Mouse (Mus musculus) adrenal gland, postnatal 14 days (tissue): ENCODE data around the gene Rex1bd. TPM values are rescaled to one million over a fixed set of nuclear protein-coding genes. Genes with fewer than 3 reads are reported as not detected.

Source experiments
- DNase-seq: peaks from one replicate; pipeline ENCODE4 v3.0.0; 2021; ENCODE audit warnings: mixed read lengths
- total RNA-seq: library from RNA; stranded (reverse); gene quantifications from 2 replicates; pipeline ENCODE4 v1.2.3, GENCODE M21; 2021

The Rex1bd gene
- total RNA-seq, 1 experiment from 2014 or later: 123 TPM

GRCm38 (mm10) chr8:70501820-70502529, 4.6 kb downstream of the Rex1bd start:
- DNase-seq: no peak

DNA sequence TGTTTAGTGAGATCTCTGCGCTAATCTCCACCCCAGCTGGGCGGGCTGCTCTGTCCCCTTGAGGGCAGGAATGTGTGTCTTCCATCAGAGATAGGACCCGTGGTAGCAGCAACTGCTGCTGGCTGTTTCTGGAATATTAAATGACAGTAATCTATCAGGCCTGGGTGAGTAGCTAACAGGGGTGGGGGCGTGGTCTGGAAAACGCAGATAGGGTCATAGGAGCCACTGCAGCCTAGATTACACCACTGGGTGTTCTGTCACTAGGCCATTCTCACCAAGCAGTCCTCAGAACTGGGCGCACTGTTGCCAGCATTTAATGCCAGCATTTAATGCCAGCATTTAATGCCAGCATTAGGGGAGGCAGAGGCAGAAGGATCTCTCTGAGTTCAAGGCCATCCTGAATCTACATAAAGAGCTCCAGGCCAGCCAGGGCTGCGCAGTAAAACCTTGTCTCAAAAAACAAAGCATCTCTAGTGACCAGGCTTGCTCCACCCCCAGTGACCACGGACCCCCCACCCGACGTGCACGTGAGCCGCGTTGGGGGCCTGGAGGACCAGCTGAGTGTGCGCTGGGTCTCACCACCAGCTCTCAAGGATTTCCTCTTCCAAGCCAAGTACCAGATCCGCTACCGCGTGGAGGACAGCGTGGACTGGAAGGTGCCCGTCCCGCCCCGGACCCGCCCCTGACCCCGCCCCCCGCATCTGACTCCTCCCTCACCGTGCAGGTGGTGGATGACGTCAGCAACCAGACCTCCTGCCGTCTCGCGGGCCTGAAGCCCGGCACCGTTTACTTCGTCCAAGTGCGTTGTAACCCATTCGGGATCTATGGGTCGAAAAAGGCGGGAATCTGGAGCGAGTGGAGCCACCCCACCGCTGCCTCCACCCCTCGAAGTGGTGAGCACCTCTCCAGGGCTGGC, 5.9 kb downstream of the Rex1bd start:
- no peak for DNase-seq

DNA sequence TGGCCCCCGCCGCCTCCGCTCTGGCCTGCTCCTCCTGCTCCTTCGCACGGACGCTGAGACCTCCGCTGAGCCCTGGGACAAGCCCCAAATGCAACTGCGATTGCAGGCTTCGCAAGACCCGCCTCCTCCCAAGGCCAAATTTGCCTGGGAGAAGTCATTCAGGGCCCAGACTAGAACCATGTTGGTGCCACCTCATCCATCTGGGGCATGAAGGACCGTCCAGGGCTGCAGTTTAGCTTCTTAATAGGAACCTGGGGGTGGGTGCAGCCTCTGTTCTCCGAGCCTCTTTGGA, 10.8 kb downstream of the Rex1bd start:
- DNase-seq: peak; percentile 59

- DNase-seq: no peak
Observed at GRCm38 (mm10) chr8:70495001-70495770, 11.4 kb downstream of the Rex1bd start.

DNA sequence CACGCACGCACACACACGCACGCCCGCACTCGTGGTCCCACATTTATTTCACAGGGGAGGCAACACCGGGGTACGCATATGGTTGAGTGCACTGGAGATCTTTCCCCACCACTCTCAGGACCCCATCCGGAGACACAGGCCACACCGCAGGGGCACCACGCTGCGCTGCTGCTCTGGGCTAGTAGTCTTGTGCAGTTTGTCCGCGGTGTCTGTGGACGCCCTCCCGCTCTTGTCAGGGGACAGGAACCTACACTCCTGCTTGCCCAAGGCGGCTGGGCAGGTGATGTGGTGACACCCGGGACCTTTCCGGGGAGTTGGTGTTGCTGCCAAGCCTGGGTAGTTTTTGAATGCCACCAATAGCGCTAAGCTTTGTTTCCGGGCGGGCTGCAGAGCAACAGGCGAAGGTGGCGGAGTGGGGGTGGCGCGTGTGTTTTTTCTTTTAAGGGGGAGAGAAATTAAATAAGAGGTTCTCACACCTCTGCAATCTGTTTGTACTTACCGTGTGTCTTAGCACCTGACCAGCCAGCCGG, 12.1 kb downstream of the Rex1bd start:
- no peak for DNase-seq

- DNase-seq: no peak
Observed at GRCm38 (mm10) chr8:70493692-70494415, 12.7 kb downstream of the Rex1bd start.

- no peak for DNase-seq
Observed at GRCm38 (mm10) chr8:70492664-70493640, 13.6 kb downstream of the Rex1bd start, which contains the start of gene Crlf1. TSS of gene Crlf1 (plus strand) at chr8:70493158.

- DNase-seq: no peak
Observed at GRCm38 (mm10) chr8:70490880-70491495, 15.6 kb downstream of the Rex1bd start.

- DNase-seq: no peak
Observed at GRCm38 (mm10) chr8:70490061-70490879, 16.3 kb downstream of the Rex1bd start.

DNA sequence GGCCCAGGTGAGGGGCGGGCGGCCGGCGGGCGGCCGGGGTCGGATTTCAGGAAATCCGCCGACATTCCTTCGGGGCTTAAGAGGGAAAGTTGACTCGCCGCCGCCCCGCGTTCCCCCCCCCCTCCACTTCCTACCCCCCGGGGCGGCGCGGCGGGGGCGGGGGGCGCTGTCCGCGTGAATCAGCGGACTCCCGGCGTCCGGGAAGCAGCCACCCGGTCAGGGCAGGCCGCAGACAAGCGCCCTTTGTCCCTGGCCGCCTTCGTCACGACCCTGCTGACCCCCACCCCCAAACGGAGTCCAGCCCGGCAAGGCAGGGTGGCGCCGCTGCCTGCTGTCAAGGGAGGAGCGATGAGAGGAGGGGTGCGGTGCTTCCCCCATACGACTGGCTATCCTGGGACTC, 17.0 kb downstream of the Rex1bd start:
- DNase-seq: no peak

DNA sequence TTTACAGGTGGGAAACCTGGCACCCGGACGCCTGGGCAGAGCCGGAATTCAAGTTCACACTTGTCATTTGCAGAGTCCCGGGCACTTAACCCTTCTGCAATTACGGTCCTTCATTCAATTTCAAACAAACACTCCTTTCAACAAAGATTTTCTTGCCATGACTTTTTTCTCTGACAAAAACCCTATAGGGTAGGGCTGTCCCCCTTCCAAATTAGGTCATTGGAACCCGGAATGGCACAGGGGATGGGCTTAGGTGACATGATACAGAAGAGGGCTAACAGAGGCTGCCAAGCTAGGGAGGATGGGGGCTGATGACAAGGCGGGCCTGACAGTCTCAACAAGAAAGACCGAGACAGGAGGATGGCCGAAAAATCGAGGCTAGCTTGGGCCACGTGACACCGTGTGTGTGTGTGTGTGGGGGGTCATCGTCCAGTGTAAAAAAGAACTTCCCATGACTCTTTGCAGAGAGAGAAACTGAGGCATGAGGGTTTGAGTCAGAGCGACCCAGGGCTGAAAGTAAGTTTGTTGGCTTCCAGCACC, 17.6 kb downstream of the Rex1bd start:
- DNase-seq: no peak

GRCm38 (mm10) chr8:70487993-70488796, 18.4 kb downstream of the Rex1bd start:
- DNase-seq: no peak

- no peak for DNase-seq
Observed at GRCm38 (mm10) chr8:70486941-70487520, 19.5 kb downstream of the Rex1bd start, which contains the start of gene Tmem59l. TSS of gene Tmem59l (minus strand) at chr8:70487358.

- no peak for DNase-seq
Observed at GRCm38 (mm10) chr8:70486191-70486681, 20.3 kb downstream of the Rex1bd start.

GRCm38 (mm10) chr8:70482943-70483342, 23.6 kb downstream of the Rex1bd start:
- no peak for DNase-seq

- DNase-seq: no peak
Observed at GRCm38 (mm10) chr8:70481908-70482307, 24.6 kb downstream of the Rex1bd start.

DNA sequence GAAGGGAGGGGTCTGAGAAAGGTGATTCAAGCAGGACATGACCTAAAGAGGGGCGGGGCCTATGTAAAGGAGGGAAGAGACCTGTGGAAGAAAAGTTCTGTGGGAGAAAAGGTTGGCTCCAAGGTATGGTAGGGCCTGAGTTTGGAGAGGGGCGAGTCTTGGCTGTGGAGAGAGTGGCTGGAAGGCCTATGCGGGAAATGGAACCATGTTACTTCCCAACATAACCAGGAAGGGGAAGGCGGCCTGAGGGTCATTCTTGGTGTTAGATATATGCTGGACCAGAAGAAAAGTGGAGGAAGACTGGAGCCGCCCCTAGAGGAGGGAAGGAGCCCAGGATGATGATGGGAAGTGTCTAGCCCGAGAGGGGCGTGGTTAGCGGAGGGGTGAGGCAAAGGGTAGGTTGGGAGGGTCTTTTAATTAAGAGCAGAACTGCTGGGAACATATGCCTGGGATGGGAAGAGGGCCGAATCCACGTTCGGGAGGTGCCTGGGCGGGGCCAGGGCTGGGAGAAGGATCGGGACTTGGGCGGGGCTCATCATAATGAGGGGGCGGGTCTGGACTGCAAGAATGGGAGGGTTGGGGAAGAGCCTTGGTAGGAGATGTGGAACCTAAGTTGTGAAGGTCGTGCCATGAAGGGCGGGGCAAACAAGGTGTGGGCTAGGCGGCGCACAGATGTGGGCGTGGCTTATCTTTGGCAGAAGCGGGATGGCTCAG, 29.1 kb downstream of the Rex1bd start:
- peak; percentile 53 for DNase-seq
